Mouse (Mus musculus) lung, embryonic 16.5 days (tissue): ENCODE data around the gene Cnot2. TPM values are rescaled to one million over a fixed set of nuclear protein-coding genes. Genes with fewer than 3 reads are reported as not detected.

ENCODE experiments used
- ATAC-seq: fragments of 200-750 bp; cut with Nextera tagmentation; 2 replicates; pipeline ENCODE4 v1.8.0; 2017; ENCODE audit warnings: low read depth, mild to moderate bottlenecking, moderate library complexity
- H3K27ac ChIP-seq: fragments of 300-500 bp; sonication (generic); 2 replicates; pipeline ENCODE4 v1.5.1; 2014; ENCODE audit warnings: mild to moderate bottlenecking, control low read depth, low read length
- H3K27me3 ChIP-seq: fragments of 300-500 bp; sonication (generic); 2 replicates; pipeline ENCODE4 v1.6.1; 2014; ENCODE audit warnings: low read depth, low read length, mixed read lengths; ENCODE audit not compliant: control insufficient read depth, insufficient read depth
- H3K36me3 ChIP-seq: fragments of 300-500 bp; sonication (generic); 2 replicates; pipeline ENCODE4 v1.6.1; 2014; ENCODE audit warnings: low read length; ENCODE audit not compliant: control insufficient read depth, insufficient read depth
- H3K4me1 ChIP-seq: fragments of 300-500 bp; sonication (generic); replicated peaks from 2 replicates; pipeline ENCODE4 v1.6.1; 2014; ENCODE audit warnings: low read length, mixed read lengths; ENCODE audit not compliant: control insufficient read depth, insufficient read depth
- H3K4me2 ChIP-seq: fragments of 300-500 bp; sonication (generic); 2 replicates; pipeline ENCODE4 v1.6.1; 2014; ENCODE audit warnings: low read depth, low read length, control low read depth
- H3K4me3 ChIP-seq: fragments of 300-500 bp; sonication (generic); 2 replicates; pipeline ENCODE4 v1.5.1; 2014; ENCODE audit warnings: mild to moderate bottlenecking, low read length, control low read depth
- H3K9ac ChIP-seq: fragments of 300-500 bp; sonication (generic); 2 replicates; pipeline ENCODE4 v1.6.1; 2014; ENCODE audit warnings: low read length, control low read depth
- H3K9me3 ChIP-seq: fragments of 300-500 bp; sonication (generic); 2 replicates; pipeline ENCODE4 v1.6.1; 2016; ENCODE audit warnings: low read length; ENCODE audit not compliant: control insufficient read depth
- WGBS: fragments of 180-500 bp; shearing (Covaris S2); extraction: QIAGEN DNeasy Blood & Tissue Kit; methylation state at CpG from one replicate; pipeline ENCODE4 v1.1.7; 2014; 5-methylcytosine and 5-hydroxymethylcytosine counted together
- polyA plus RNA-seq: library from polyadenylated mRNA; unstranded; fragments of >200 nt; fragmentation: Nextera tagmentation; extraction: Ambion mirVana; gene quantifications from 2 replicates; pipeline ENCODE4 v1.2.1, GENCODE M21; 2015

Gene Cnot2
- polyA plus RNA-seq, 1 experiment from 2014 or later: 100 TPM

DNA sequence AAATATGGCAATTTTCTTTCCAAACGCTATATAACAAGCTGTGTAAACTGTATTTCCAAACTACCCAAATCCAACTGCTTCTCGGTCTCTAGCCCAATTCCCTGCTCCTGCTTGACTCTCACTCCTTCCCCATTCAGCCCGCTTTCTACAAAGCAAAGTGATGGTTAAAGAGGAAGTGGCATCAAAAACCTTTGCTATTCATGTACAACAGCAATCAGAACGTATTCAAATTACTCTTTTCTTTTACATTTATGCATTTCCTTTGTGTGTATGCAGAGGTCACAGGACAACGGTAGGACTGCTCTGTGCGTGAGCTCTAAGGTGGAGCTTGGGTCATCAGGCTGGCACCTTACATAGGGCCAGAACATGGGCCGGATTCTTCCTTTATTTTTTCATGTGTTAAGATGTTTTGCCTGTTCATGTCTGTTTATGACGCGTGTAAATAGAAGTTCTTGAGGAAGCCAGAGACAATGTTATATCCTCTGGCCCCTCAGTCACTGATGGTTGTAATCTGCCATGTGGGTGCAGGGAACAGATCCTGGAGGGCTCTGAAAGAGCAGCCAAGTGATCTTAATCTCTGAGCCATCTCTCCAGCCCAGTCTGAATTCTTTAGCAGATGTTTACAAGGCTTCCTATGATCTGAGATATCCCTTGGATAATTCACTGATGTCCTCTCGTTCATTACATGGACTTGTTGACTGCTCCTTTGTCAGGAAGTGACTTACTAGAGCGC lies 68.6 kb downstream of the Cnot2 start:
- no peak overlapping the region for H3K4me3 ChIP-seq
- H3K9me3 ChIP-seq: no peaks in the 10 kb centered on the region
- no peak overlapping the region for H3K9ac ChIP-seq
- 82% methylated on average over 11 of the region's 11 CpGs for WGBS
- H3K27me3 ChIP-seq: no peaks in the 10 kb centered on the region
- no peaks in the 10 kb centered on the region for H3K36me3 ChIP-seq
- no peak for ATAC-seq
- H3K4me2 ChIP-seq: no peak overlapping the region
- no peak overlapping the region for H3K27ac ChIP-seq
- H3K4me1 ChIP-seq: no peaks in the 10 kb centered on the region

DNA sequence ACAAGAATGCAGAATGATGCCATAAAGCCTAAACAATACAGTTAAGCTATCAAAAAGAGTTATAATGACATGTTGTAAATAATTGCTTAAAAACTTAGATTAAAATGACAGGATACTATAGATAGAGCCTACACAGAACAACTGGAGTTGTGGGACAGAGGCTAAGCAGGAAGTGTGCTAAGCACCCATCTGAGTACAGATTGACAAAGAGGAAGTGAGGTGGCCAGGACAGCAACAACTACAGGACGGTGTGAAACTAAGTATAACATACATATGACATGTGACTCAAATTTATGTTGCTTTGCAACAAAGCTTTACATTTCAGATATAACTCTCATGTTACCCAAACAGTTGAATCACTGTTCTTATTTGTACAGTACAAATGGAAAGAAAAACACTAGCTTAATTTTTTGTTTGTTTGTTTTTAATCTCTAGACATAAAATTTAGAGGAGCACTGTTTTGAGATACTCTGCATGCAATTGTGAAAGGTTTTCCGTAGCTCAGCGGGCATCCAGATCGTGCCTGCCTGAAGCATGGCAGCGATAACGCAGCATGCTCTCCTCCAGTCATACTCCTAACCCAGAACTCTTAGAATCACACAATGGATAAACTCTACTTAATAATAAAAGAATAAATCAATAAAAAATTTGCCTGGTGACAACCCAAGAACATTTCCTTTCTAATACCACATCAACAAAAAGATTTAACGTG lies 75.9 kb downstream of the Cnot2 start:
- Histone ChIP-seq H3K9me3 (no peaks in the 10 kb centered on the region), H3K36me3 (no peaks in the 10 kb centered on the region), H3K9ac (no peak overlapping the region), H3K4me1 (no peaks in the 10 kb centered on the region), H3K4me3 (no peak overlapping the region), H3K4me2 (no peak overlapping the region), H3K27ac (no peak overlapping the region), H3K27me3 (no peaks in the 10 kb centered on the region)
- no peak for ATAC-seq
- 85% methylated on average over 7 of the region's 7 CpGs for WGBS

DNA sequence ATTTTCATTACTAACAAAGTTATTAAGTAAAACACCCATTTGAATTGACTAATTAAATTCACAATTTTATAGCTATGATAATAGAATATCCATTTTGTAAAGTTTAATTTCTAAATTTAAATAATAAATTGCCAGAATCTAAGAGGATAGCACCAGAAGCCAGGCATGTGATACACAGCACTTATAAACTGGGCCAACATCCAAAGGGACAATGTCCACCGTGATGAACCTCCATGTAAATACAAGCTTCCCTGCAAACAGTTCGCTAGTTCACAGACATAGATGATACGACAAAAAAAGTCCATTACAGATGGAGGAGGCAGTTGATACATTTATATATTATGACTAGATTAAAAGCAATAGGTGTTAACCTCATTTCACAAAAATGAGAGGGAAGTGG lies 88.5 kb downstream of the Cnot2 start:
- 77% methylated on average over 3 of the region's 3 CpGs for WGBS
- no peaks in the 10 kb centered on the region for H3K9me3 ChIP-seq

DNA sequence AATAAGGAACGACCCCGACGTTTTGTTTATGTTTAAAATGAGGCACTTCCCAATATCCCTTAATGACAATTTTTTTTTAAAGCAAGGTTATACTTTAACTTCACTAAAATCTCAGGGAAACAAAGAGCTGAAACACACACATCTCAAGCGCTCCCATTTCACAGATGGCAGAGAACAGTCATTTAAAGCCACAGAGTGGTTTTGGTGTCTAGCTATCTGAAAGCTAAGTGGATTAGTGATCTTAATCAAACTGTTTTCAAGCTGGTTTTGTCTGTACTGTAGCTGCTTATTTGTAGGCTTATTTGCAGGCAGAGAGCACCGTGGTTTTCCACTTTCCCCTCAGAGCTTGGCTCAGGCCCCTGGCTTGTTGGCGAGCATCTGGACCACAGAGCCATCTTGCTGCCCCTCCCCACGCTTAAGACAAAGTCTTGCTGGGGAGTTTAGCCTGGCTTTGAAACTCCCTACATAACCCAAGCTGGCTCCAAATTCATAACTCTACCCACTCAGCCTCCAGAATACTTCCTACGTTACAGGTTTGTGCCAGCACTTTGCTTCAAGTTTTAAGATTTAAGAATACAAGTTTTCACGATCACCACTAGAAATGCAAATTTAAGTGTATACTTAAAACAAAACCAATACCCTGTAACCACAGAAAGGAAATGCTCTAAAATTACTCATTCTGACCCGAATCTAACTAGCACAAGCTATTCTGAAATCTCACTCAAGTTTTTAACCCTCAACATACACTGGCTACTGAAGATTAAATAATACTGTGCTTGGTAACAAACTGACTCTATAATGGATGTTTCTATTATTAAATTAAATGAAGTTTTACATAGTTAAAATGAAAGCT lies 94.2 kb downstream of the Cnot2 start:
- no peak overlapping the region for H3K27ac ChIP-seq

More for the DNA sequence above, 88.5 kb downstream of the Cnot2 start:
- no peak for ATAC-seq
- Histone ChIP-seq H3K9ac (no peak overlapping the region), H3K4me1 (no peaks in the 10 kb centered on the region), H3K4me2 (no peak overlapping the region), H3K27me3 (no peaks in the 10 kb centered on the region), H3K27ac (no peak overlapping the region), H3K4me3 (no peak overlapping the region), H3K36me3 (peaks cover 21% of the 10 kb centered on the region)

DNA sequence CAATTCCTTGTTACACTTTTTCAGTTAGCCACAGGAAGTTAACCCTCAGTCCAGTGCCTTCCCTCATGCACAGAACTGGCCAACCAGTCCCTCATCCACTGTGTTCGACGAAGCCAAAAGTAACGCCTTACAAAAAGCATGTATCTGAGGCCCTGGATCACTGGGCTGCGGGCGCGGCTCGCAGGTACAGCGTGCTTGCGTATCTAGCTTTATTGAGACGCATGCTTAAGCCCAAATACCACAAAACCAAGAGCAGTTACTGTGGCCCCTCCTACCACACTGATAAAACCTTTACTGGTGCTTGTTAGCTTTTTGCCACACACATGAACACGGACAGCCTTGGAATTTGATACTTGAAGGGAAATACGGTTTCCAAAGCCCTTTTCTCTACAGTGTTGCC lies 99.4 kb downstream of the Cnot2 start:
- Histone ChIP-seq H3K9ac (no peak overlapping the region), H3K36me3 (peaks cover 19% of the 10 kb centered on the region), H3K27me3 (no peaks in the 10 kb centered on the region), H3K9me3 (no peaks in the 10 kb centered on the region), H3K27ac (no peak overlapping the region), H3K4me2 (no peak overlapping the region), H3K4me1 (no peaks in the 10 kb centered on the region), H3K4me3 (no peak overlapping the region)
- 87% methylated on average over 12 of the region's 12 CpGs for WGBS
- ATAC-seq: no peak

More for the DNA sequence above, 94.2 kb downstream of the Cnot2 start:
- Histone ChIP-seq H3K36me3 (peaks cover 23% of the 10 kb centered on the region), H3K4me3 (no peak overlapping the region), H3K4me2 (no peak overlapping the region), H3K4me1 (no peaks in the 10 kb centered on the region), H3K27me3 (no peaks in the 10 kb centered on the region), H3K9ac (no peak overlapping the region), H3K9me3 (no peaks in the 10 kb centered on the region)
- WGBS: 71% methylated on average over 10 of the region's 10 CpGs
- ATAC-seq: no peak

DNA sequence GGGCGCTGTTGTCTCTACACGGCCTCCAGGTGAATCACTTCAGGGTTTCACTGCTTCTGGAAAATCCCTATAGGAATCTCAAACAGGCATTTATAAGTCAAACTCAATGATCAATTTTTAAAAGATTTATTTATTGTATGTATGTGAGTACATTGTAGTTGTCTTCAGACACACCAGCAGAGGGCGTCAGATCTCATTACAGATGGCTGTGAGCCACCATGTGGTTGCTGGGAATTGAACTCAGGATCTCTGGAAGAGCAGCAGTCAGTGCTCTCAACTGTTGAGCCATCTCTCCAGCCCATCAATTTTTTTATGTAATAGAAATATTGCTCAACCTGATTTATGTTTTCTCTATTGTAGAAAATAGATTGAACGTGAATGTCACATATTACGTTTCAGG lies 100.3 kb downstream of the Cnot2 start:
- H3K9me3 ChIP-seq: peaks cover 4% of the 10 kb centered on the region
- no peak for ATAC-seq
- WGBS: 87% methylated on average over 5 of the region's 5 CpGs

DNA sequence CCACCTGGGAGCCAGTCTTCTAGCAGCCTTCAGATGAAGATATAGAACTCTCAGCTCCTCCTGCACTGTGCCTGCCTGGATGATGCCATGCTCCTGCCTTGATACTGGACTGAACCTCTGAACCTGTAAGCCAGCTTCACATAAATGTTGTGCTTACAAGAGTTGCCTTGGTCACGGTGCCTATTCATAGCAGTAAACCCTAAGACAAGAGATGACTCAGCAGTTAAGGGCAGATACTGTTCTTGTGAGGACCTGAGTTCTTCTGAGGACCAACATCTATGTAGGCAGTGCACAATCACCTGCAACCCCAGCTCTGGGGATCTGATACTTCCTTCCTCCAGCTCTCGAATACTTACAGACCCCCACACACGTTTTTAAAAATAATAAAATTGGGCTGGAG lies 104.8 kb downstream of the Cnot2 start:
- 84% methylated on average over 3 of the region's 3 CpGs for WGBS
- ATAC-seq: no peak

More for the DNA sequence above, 100.3 kb downstream of the Cnot2 start:
- peaks cover 16% of the 10 kb centered on the region for H3K36me3 ChIP-seq
- H3K4me1 ChIP-seq: no peaks in the 10 kb centered on the region
- no peak overlapping the region for H3K9ac ChIP-seq
- no peak overlapping the region for H3K4me2 ChIP-seq
- no peak overlapping the region for H3K27ac ChIP-seq
- no peak overlapping the region for H3K4me3 ChIP-seq
- no peaks in the 10 kb centered on the region; the same call in 1 of the 2 replicates for H3K27me3 ChIP-seq

DNA sequence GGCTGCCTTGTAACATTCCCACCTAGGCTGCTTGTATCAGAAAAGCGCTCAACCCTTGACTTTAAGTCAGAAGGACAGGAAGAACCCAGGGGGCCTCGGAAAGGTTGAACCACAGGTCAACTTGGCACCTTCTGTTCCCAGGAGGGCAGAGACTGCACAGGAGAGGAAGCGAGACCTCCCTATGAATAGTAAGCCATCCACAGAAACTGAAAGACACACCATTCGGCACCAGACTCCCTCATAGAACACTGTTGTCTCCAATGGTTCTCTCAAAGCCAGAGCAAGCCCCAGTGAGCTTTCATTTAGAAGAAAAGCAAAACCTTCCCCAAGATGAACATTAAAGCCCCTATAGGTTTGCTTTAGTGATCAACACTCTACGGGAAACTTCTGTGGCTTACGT lies 105.6 kb downstream of the Cnot2 start:
- H3K4me3 ChIP-seq: no peak overlapping the region
- ATAC-seq: no peak
- 61% methylated on average over 6 of the region's 6 CpGs for WGBS

More for the DNA sequence above, 104.8 kb downstream of the Cnot2 start:
- Histone ChIP-seq H3K4me3 (no peak overlapping the region), H3K36me3 (no peaks in the 10 kb centered on the region), H3K27ac (no peak overlapping the region), H3K4me2 (no peak overlapping the region), H3K4me1 (peaks cover 8% of the 10 kb centered on the region; the same call in 1 of the 2 replicates), H3K9ac (no peak overlapping the region), H3K27me3 (no peaks in the 10 kb centered on the region; the same call in 1 of the 2 replicates), H3K9me3 (peaks cover 4% of the 10 kb centered on the region)

More for the DNA sequence above, 105.6 kb downstream of the Cnot2 start:
- Histone ChIP-seq H3K36me3 (no peaks in the 10 kb centered on the region), H3K9me3 (peaks cover 4% of the 10 kb centered on the region), H3K27me3 (no peaks in the 10 kb centered on the region; the same call in 1 of the 2 replicates), H3K9ac (no peak overlapping the region), H3K4me1 (peaks cover 8% of the 10 kb centered on the region; the same call in 1 of the 2 replicates), H3K4me2 (no peak overlapping the region), H3K27ac (no peak overlapping the region)
